In genomic region chr5:124633425-124633824, GRCm38 (mm10) we compare ENCODE assay signal across 27 mouse cellular contexts. TPM values are rescaled to one million over a fixed set of nuclear protein-coding genes. Genes with fewer than 3 reads are reported as not detected.
DNase-seq lines count a peak whose midpoint lies in the region; ATAC-seq lines count a peak whose summit lies in the region.
"Had no signal": no experiment of that assay in that cellular context is flagged by ENCODE, and none has a peak within 500 bp of the region (broad histone marks: within the 10 kb centered on the region; RNA-seq: fewer than 3 reads in every experiment).

No protein-coding gene starts in this region.

- WGBS in kidney, embryonic 14.5 days: 79% methylated on average over 2 of the region's 2 CpGs
- WGBS in embryonic facial prominence, embryonic 10.5 days: 87% methylated on average over 2 of the region's 2 CpGs

- H3K9me3 ChIP-seq in kidney, embryonic 14.5 days (ENCODE audit: control insufficient read depth, low read length): no peaks in the 10 kb centered on the region
- no peaks in the 10 kb centered on the region for H3K9me3 ChIP-seq in embryonic facial prominence, embryonic 10.5 days
- H3K9me3 ChIP-seq: embryonic facial prominence, embryonic 12.5 days; heart, embryonic 15.5 days; hindbrain, embryonic 10.5 days; liver, embryonic 15.5 days; midbrain, embryonic 10.5 days; neural tube, embryonic 12.5 days had no signal

- peak; percentile 87 for ATAC-seq in common myeloid progenitor, adult 5-6 weeks (replicated peaks; ENCODE audit: low read depth, poor library complexity, severe bottlenecking)
- peak; percentile 64 for ATAC-seq in megakaryocyte progenitor cell, adult 5-6 weeks (replicated peaks; ENCODE audit: poor library complexity)
- ATAC-seq in kidney, embryonic 14.5 days (ENCODE audit: low FRiP score, low TSS enrichment): no peak
- ATAC-seq: forebrain, embryonic 14.5 days; inflammation-experienced regulatory T-cells, adult 6 months had no signal

- H3K9ac ChIP-seq in kidney, embryonic 14.5 days (ENCODE audit: low read depth, low read length): no peak overlapping the region
- H3K9ac ChIP-seq: embryonic facial prominence, embryonic 12.5 days; heart, embryonic 15.5 days; liver, embryonic 15.5 days; neural tube, embryonic 12.5 days had no signal

- no peak overlapping the region for H3K4me3 ChIP-seq in kidney, embryonic 14.5 days (ENCODE audit: low read length)
- no peak overlapping the region for H3K4me3 ChIP-seq in embryonic facial prominence, embryonic 10.5 days
- H3K4me3 ChIP-seq: embryonic facial prominence, embryonic 12.5 days; erythroblast, embryonic 14.5 days; heart, embryonic 15.5 days; hindbrain, embryonic 10.5 days; left cerebral cortex, adult 2 months; liver, embryonic 15.5 days; midbrain, embryonic 10.5 days; neural tube, embryonic 12.5 days had no signal

- H3K4me1 ChIP-seq in kidney, embryonic 14.5 days (ENCODE audit: control insufficient read depth, insufficient read depth, low read length): peaks cover 8% of the 10 kb centered on the region
- H3K4me1 ChIP-seq in embryonic facial prominence, embryonic 10.5 days: peaks cover 17% of the 10 kb centered on the region

- H3K4me2 ChIP-seq in kidney, embryonic 14.5 days (replicated peaks; ENCODE audit: low read depth, low read length): no peak overlapping the region
- H3K4me2 ChIP-seq: embryonic facial prominence, embryonic 12.5 days; heart, embryonic 15.5 days; liver, embryonic 15.5 days; neural tube, embryonic 12.5 days had no signal

- no peak overlapping the region for H3K27ac ChIP-seq in kidney, embryonic 14.5 days (ENCODE audit: low read depth, low read length)
- H3K27ac ChIP-seq in embryonic facial prominence, embryonic 10.5 days (replicated peaks): no peak overlapping the region
- H3K27ac ChIP-seq: embryonic facial prominence, embryonic 12.5 days; heart, embryonic 15.5 days; hindbrain, embryonic 10.5 days; left cerebral cortex, adult 2 months; liver, embryonic 15.5 days; midbrain, embryonic 10.5 days; neural tube, embryonic 12.5 days; stomach, postnatal 0 days had no signal

- H3K36me3 ChIP-seq in kidney, embryonic 14.5 days (ENCODE audit: control insufficient read depth, insufficient read depth, low read length): peaks cover 48% of the 10 kb centered on the region
- H3K36me3 ChIP-seq in embryonic facial prominence, embryonic 10.5 days (replicated peaks): peaks cover 55% of the 10 kb centered on the region

- peak; percentile 55 for DNase-seq in CD4-positive, CD25-positive, alpha-beta regulatory T cell, adult 2 months (ENCODE audit: low read depth, low spot score)
- peak; percentile 69 for DNase-seq in thymus, postnatal 14 days
- DNase-seq in kidney, adult 9 months: no peak
- no peak for DNase-seq in testis, postnatal 10 days (ENCODE audit: low spot score)
- DNase-seq in embryonic facial prominence, embryonic 10.5 days (ENCODE audit: low spot score): no peak
- DNase-seq: B cell, adult 2 months; cerebellum, adult 8-10 months; gastrocnemius, postnatal 14 days; heart, adult 18-20 months; kidney, adult 8-10 months; kidney, postnatal 36 days; lung, postnatal 10 days; right cerebral cortex, adult 18-20 months had no signal

- H3K27me3 ChIP-seq in kidney, embryonic 14.5 days (ENCODE audit: control insufficient read depth, insufficient read depth, low read length): no peaks in the 10 kb centered on the region
- no peaks in the 10 kb centered on the region for H3K27me3 ChIP-seq in embryonic facial prominence, embryonic 10.5 days (replicated peaks; ENCODE audit: low read depth, poor library complexity, severe bottlenecking)
- H3K27me3 ChIP-seq: embryonic facial prominence, embryonic 12.5 days; heart, embryonic 15.5 days; liver, embryonic 15.5 days; neural tube, embryonic 12.5 days had no signal

RNA-seq across cellular contexts. Expression of gene Atp6v0a2, which starts 5.0 kb away (rescaled TPM):
- total RNA-seq in common myeloid progenitor, adult 5-6 weeks (2017): 19.4 and 23.0 TPM in 2 replicates
- total RNA-seq in megakaryocyte progenitor cell, adult 5-6 weeks (2015): 13.8 and 14.0 TPM in 2 replicates
- 13.5 and 15.4 TPM in 2 replicates for total RNA-seq in megakaryocyte progenitor cell, adult 5-6 weeks (2017)
- polyA plus RNA-seq in kidney, embryonic 14.5 days (2014; fragmentation: Nextera tagmentation; extraction: Ambion mirVana): 28.4 and 51.6 TPM in 2 replicates
- 40.8 and 45.0 TPM in 2 replicates for polyA plus RNA-seq in embryonic facial prominence, embryonic 10.5 days (2016; fragmentation: Nextera tagmentation; extraction: Ambion mirVana)

RNA-seq across cellular contexts. Expression of gene Gtf2h3, which starts 54.5 kb away (rescaled TPM):
- total RNA-seq in common myeloid progenitor, adult 5-6 weeks (2017): 33.8 and 39.2 TPM in 2 replicates
- 13.8 and 16.2 TPM in 2 replicates for total RNA-seq in megakaryocyte progenitor cell, adult 5-6 weeks (2015)
- total RNA-seq in megakaryocyte progenitor cell, adult 5-6 weeks (2017): 29.7 and 37.5 TPM in 2 replicates
- 73.7 and 79.8 TPM in 2 replicates for polyA plus RNA-seq in kidney, embryonic 14.5 days (2014; fragmentation: Nextera tagmentation; extraction: Ambion mirVana)
- 114 TPM in 2 replicates for polyA plus RNA-seq in embryonic facial prominence, embryonic 10.5 days (2016; fragmentation: Nextera tagmentation; extraction: Ambion mirVana)

RNA-seq across cellular contexts. Expression of gene Eif2b1, which starts 54.5 kb away (rescaled TPM):
- total RNA-seq in common myeloid progenitor, adult 5-6 weeks (2017): 37.9 and 61.6 TPM in 2 replicates
- 45.9 and 53.7 TPM in 2 replicates for total RNA-seq in megakaryocyte progenitor cell, adult 5-6 weeks (2015)
- total RNA-seq in megakaryocyte progenitor cell, adult 5-6 weeks (2017): 26.1 and 40.1 TPM in 2 replicates
- polyA plus RNA-seq in kidney, embryonic 14.5 days (2014; fragmentation: Nextera tagmentation; extraction: Ambion mirVana): 84.8 and 85.1 TPM in 2 replicates
- polyA plus RNA-seq in embryonic facial prominence, embryonic 10.5 days (2016; fragmentation: Nextera tagmentation; extraction: Ambion mirVana): 83.7 and 88.2 TPM in 2 replicates

Comparison
In these comparisons a context has a peak if more than half of its experiments do, and no peak if none do; other contexts are left out.
1. DNase-seq: peak in CD4-positive, CD25-positive, alpha-beta regulatory T cell, adult 2 months (single experiment) and thymus, postnatal 14 days (single experiment); none in kidney, adult 9 months (single experiment), testis, postnatal 10 days (single experiment) and embryonic facial prominence, embryonic 10.5 days (single experiment).